19 mouse cellular contexts compared by ENCODE assay signal in genomic region chr10:122116636-122117035, GRCm38 (mm10). TPM values are rescaled to one million over a fixed set of nuclear protein-coding genes. Genes with fewer than 3 reads are reported as not detected.
DNase-seq lines count a peak whose midpoint lies in the region; ATAC-seq and TF ChIP-seq lines count a peak whose summit lies in the region.
"Had no signal": no experiment of that assay in that cellular context is flagged by ENCODE, and none has a peak within 500 bp of the region (broad histone marks: within the 10 kb centered on the region; RNA-seq: fewer than 3 reads in every experiment).

No protein-coding gene starts in this region.

- no peak for TF ChIP-seq CTCF in lung, embryonic 14.5 days (IDR thresholded peaks at IDR 0.05; ENCODE audit: low read depth)

- no peaks in the 10 kb centered on the region for H3K27me3 ChIP-seq in lung, embryonic 14.5 days (ENCODE audit: insufficient read depth, low read length)
- no peaks in the 10 kb centered on the region for H3K27me3 ChIP-seq in limb, embryonic 14.5 days (ENCODE audit: control insufficient read depth, insufficient read depth, low read length)
- no peaks in the 10 kb centered on the region for H3K27me3 ChIP-seq in intestine, embryonic 16.5 days (replicated peaks; ENCODE audit: control insufficient read depth, insufficient read depth, low read length)
- H3K27me3 ChIP-seq in forebrain, embryonic 13.5 days, result no peaks in the 10 kb centered on the region
- H3K27me3 ChIP-seq: hindbrain, embryonic 15.5 days; midbrain, embryonic 12.5 days had no signal

- H3K27ac ChIP-seq in lung, embryonic 14.5 days (ENCODE audit: low read depth), result no peak overlapping the region
- H3K27ac ChIP-seq in limb, embryonic 14.5 days (replicated peaks; ENCODE audit: low read depth, low read length), result 0 out of 2 replicates have a peak overlapping the region, but pooled peaks have one; percentile 9
- no peak overlapping the region for H3K27ac ChIP-seq in intestine, embryonic 16.5 days (ENCODE audit: low read length)
- H3K27ac ChIP-seq in forebrain, embryonic 13.5 days, result no peak overlapping the region
- H3K27ac ChIP-seq: hindbrain, embryonic 15.5 days; kidney, postnatal 0 days; midbrain, embryonic 12.5 days had no signal

- H3K4me3 ChIP-seq in lung, embryonic 14.5 days (ENCODE audit: low read depth, low read length), result no peak overlapping the region
- H3K4me3 ChIP-seq in limb, embryonic 14.5 days (replicated peaks; ENCODE audit: low read length), result no peak overlapping the region
- H3K4me3 ChIP-seq in intestine, embryonic 16.5 days (ENCODE audit: low read length), result no peak overlapping the region
- H3K4me3 ChIP-seq in forebrain, embryonic 13.5 days, result no peak overlapping the region
- H3K4me3 ChIP-seq: hindbrain, embryonic 15.5 days; midbrain, embryonic 12.5 days had no signal

- no peak for ATAC-seq in lung, embryonic 14.5 days (ENCODE audit: insufficient read depth)
- no peak for ATAC-seq in limb, embryonic 14.5 days (ENCODE audit: low FRiP score, low read depth)
- ATAC-seq in megakaryocyte-erythroid progenitor cell, adult 5-6 weeks (replicated peaks; ENCODE audit: low FRiP score, low TSS enrichment, poor library complexity, severe bottlenecking), result peak; percentile 90
- no peak for ATAC-seq in intestine, embryonic 16.5 days
- no peak for ATAC-seq in forebrain, embryonic 13.5 days
- ATAC-seq: Patski had no signal

- 65% methylated on average over 11 of the region's 11 CpGs for WGBS in lung, embryonic 14.5 days
- 52% methylated on average over 11 of the region's 11 CpGs for WGBS in limb, embryonic 14.5 days
- WGBS in intestine, embryonic 16.5 days, result 83% methylated on average over 11 of the region's 11 CpGs
- WGBS in forebrain, embryonic 13.5 days, result 92% methylated on average over 11 of the region's 11 CpGs

- no peak overlapping the region for H3K9ac ChIP-seq in lung, embryonic 14.5 days
- no peak overlapping the region for H3K9ac ChIP-seq in limb, embryonic 14.5 days (ENCODE audit: low read depth, low read length, severe bottlenecking)
- no peak overlapping the region for H3K9ac ChIP-seq in intestine, embryonic 16.5 days (ENCODE audit: low read depth, low read length)
- no peak overlapping the region for H3K9ac ChIP-seq in forebrain, embryonic 13.5 days
- H3K9ac ChIP-seq: hindbrain, embryonic 15.5 days; midbrain, embryonic 12.5 days had no signal

- H3K4me1 ChIP-seq in lung, embryonic 14.5 days (ENCODE audit: insufficient read depth), result no peaks in the 10 kb centered on the region
- peaks cover 22% of the 10 kb centered on the region for H3K4me1 ChIP-seq in limb, embryonic 14.5 days (ENCODE audit: control insufficient read depth, insufficient read depth, low read length)
- H3K4me1 ChIP-seq in intestine, embryonic 16.5 days (ENCODE audit: control insufficient read depth, insufficient read depth, low read length), result 0 out of 2 replicates have a peak, but pooled peaks cover 2% of the 10 kb centered on the region
- H3K4me1 ChIP-seq in forebrain, embryonic 13.5 days, result peaks cover 8% of the 10 kb centered on the region

- H3K9me3 ChIP-seq in lung, embryonic 14.5 days (ENCODE audit: low read depth, low read length), result no peaks in the 10 kb centered on the region
- H3K9me3 ChIP-seq in limb, embryonic 14.5 days (ENCODE audit: control insufficient read depth, low read length), result no peaks in the 10 kb centered on the region
- H3K9me3 ChIP-seq in intestine, embryonic 16.5 days (ENCODE audit: control insufficient read depth, low read length), result no peaks in the 10 kb centered on the region
- no peaks in the 10 kb centered on the region for H3K9me3 ChIP-seq in forebrain, embryonic 13.5 days (replicated peaks)
- H3K9me3 ChIP-seq: hindbrain, embryonic 15.5 days; midbrain, embryonic 12.5 days had no signal

- no peaks in the 10 kb centered on the region for H3K36me3 ChIP-seq in lung, embryonic 14.5 days (ENCODE audit: insufficient read depth)
- H3K36me3 ChIP-seq in limb, embryonic 14.5 days (ENCODE audit: control insufficient read depth, insufficient read depth, low read length), result no peaks in the 10 kb centered on the region
- no peaks in the 10 kb centered on the region for H3K36me3 ChIP-seq in intestine, embryonic 16.5 days (ENCODE audit: control insufficient read depth, insufficient read depth, low read length)
- H3K36me3 ChIP-seq in forebrain, embryonic 13.5 days (ENCODE audit: poor library complexity, severe bottlenecking), result no peaks in the 10 kb centered on the region
- H3K36me3 ChIP-seq: hindbrain, embryonic 15.5 days; midbrain, embryonic 12.5 days had no signal

- TF ChIP-seq POLR2A in limb, embryonic 14.5 days (IDR thresholded peaks at IDR 0.05; ENCODE audit: borderline replicate concordance, extremely low read depth, insufficient read depth, insufficient read length), result no peak

- no peak overlapping the region for H3K4me2 ChIP-seq in lung, embryonic 14.5 days
- peak overlapping the region; percentile 22 for H3K4me2 ChIP-seq in limb, embryonic 14.5 days (replicated peaks; ENCODE audit: low read depth, low read length, severe bottlenecking)
- H3K4me2 ChIP-seq in intestine, embryonic 16.5 days (ENCODE audit: low read depth, low read length), result no peak overlapping the region
- no peak overlapping the region for H3K4me2 ChIP-seq in forebrain, embryonic 13.5 days
- H3K4me2 ChIP-seq: heart, embryonic 11.5 days; hindbrain, embryonic 15.5 days; midbrain, embryonic 12.5 days had no signal

- DNase-seq in lung, embryonic 14.5 days, result peak; percentile 30
- no peak for DNase-seq in lung, adult 18-20 months
- DNase-seq in R1 (ENCODE audit: low read depth, low spot score), result peak; percentile 10
- no peak for DNase-seq in limb, embryonic 14.5 days (ENCODE audit: low spot score)
- DNase-seq: adrenal gland, postnatal 36 days; B cell, adult 2 months; cerebellum, adult 9-10 months; gastrocnemius, postnatal 36 days; kidney, adult 11 months; lung, adult 2 months; right cerebral cortex, postnatal 25 days had no signal

RNA-seq across cellular contexts. Expression of gene Rxylt1, which starts 19.5 kb away (rescaled TPM):
- 54.0 and 61.0 TPM in 2 replicates for polyA plus RNA-seq in lung, embryonic 14.5 days (2014; fragmentation: Nextera tagmentation; extraction: Ambion mirVana)
- polyA plus RNA-seq in limb, embryonic 14.5 days (2012; rRNA removed), result 18.1 and 25.5 TPM in 2 replicates
- polyA plus RNA-seq in limb, embryonic 14.5 days (2014; fragmentation: Nextera tagmentation; extraction: Ambion mirVana), result 64.1 and 64.9 TPM in 2 replicates
- total RNA-seq in megakaryocyte-erythroid progenitor cell, adult 5-6 weeks (2014; fragmentation: Nextera tagmentation), result 16.6 and 28.4 TPM in 2 replicates
- 39.7 and 51.5 TPM in 2 replicates for total RNA-seq in megakaryocyte-erythroid progenitor cell, adult 5-6 weeks (2017)
- polyA plus RNA-seq in intestine, embryonic 16.5 days (2015; fragmentation: Nextera tagmentation; extraction: Ambion mirVana), result 43.8 and 49.5 TPM in 2 replicates
- 27.7 and 30.6 TPM in 2 replicates for polyA plus RNA-seq in forebrain, embryonic 13.5 days (2015; fragmentation: Nextera tagmentation; extraction: Ambion mirVana)

Comparison
In these comparisons a context has a peak if more than half of its experiments do, and no peak if none do; other contexts are left out.
1. DNase-seq: peak in lung, embryonic 14.5 days (single experiment) and R1 (single experiment); none in lung, adult 18-20 months (0 of 2) and limb, embryonic 14.5 days (single experiment).